Mouse (Mus musculus) left cerebral cortex, postnatal 10 days (tissue): ENCODE measurements around the gene Tasp1. TPM values are rescaled to one million over a fixed set of nuclear protein-coding genes. Genes with fewer than 3 reads are reported as not detected.
A peak's percentile ranks its signal among the peaks of the same experiment; 100 is the strongest.
"Not testable (repeated sequence)": the region's sequence is repeated elsewhere in the genome, so short reads cannot be mapped to it uniquely, and the experiment has no call there.

ENCODE experiments used
- DNase-seq, 2 experiments: peaks; one replicate each; pipeline ENCODE4 v3.0.0; 2021 to 2022; ENCODE audit warnings: low spot score in 2 of 2, mixed read lengths in 1 of 2; ENCODE audit errors: extremely low spot score in 1 of 2
- intact Hi-C: fragments of 180-260 bp; cut with DNase I; formaldehyde crosslinking; loops from one replicate; pipeline ENCODE4 v1.15.1; 2025
- total RNA-seq, 2 experiments: library from RNA; stranded (reverse); gene quantifications; 2 replicates each; pipeline ENCODE4 v1.2.3; 2021

The Tasp1 gene
- total RNA-seq, 2 experiments from 2014 or later: 34.7 to 36.5 TPM

- intact Hi-C loops: no loop called here
- no peak for DNase-seq
These were observed 5.1 kb downstream of the Tasp1 start for GRCm38 (mm10) chr2:140061481-140061880.

GRCm38 (mm10) chr2:140060092-140060867 lies 6.3 kb downstream of the Tasp1 start:
- no peak for DNase-seq
- intact Hi-C loops: no loop called here

GRCm38 (mm10) chr2:140058125-140058524 lies 8.5 kb downstream of the Tasp1 start:
- intact Hi-C loops: loop anchor here (10.0 kb wide), 1 partner anchor 87 kb away; no protein-coding TSS in a partner anchor
- DNase-seq: no peak

- no peak for DNase-seq
- intact Hi-C loops: loop anchor here (10.0 kb wide), 1 partner anchor 93 kb away; no protein-coding TSS in a partner anchor
These were observed 14.9 kb downstream of the Tasp1 start for GRCm38 (mm10) chr2:140051607-140052126.

- no peak for DNase-seq
- intact Hi-C loops: no loop called here
These were observed 24.0 kb downstream of the Tasp1 start for GRCm38 (mm10) chr2:140042522-140043131.

GRCm38 (mm10) chr2:140042081-140042480 lies 24.5 kb downstream of the Tasp1 start:
- intact Hi-C loops: no loop called here
- DNase-seq: no peak

GRCm38 (mm10) chr2:140037459-140037858 lies 29.1 kb downstream of the Tasp1 start:
- DNase-seq: no peak
- intact Hi-C loops: no loop called here

- intact Hi-C loops: no loop called here
These were observed 29.8 kb downstream of the Tasp1 start for GRCm38 (mm10) chr2:140036854-140037253.

GRCm38 (mm10) chr2:140024937-140025336 lies 41.7 kb downstream of the Tasp1 start:
- no peak for DNase-seq
- intact Hi-C loops: loop anchor here (10.0 kb wide), 1 partner anchor 350 kb away; the partner anchor contains the start of gene Ism1

More at GRCm38 (mm10) chr2:140036854-140037253, 29.8 kb downstream of the Tasp1 start:
- no peak for DNase-seq

- no peak for DNase-seq
- intact Hi-C loops: no loop called here
These were observed 59.2 kb downstream of the Tasp1 start for GRCm38 (mm10) chr2:140007406-140007805.

GRCm38 (mm10) chr2:139998170-139998569 lies 68.4 kb downstream of the Tasp1 start:
- DNase-seq: no peak
- intact Hi-C loops: no loop called here

- DNase-seq, intact Hi-C loops: not testable (repeated sequence)
These were observed 76.7 kb downstream of the Tasp1 start for GRCm38 (mm10) chr2:139989907-139990306.

- intact Hi-C loops: no loop called here
- no peak for DNase-seq
These were observed 99.2 kb downstream of the Tasp1 start for GRCm38 (mm10) chr2:139967451-139967850.

GRCm38 (mm10) chr2:139966288-139966687 lies 100.3 kb downstream of the Tasp1 start:
- intact Hi-C loops: no loop called here

GRCm38 (mm10) chr2:139948843-139949242 lies 117.8 kb downstream of the Tasp1 start:
- intact Hi-C loops: no loop called here
- DNase-seq: no peak

More at GRCm38 (mm10) chr2:139966288-139966687, 100.3 kb downstream of the Tasp1 start:
- peak in 1 of 2 experiments; percentile 27 for DNase-seq

GRCm38 (mm10) chr2:139937581-139937980 lies 129.0 kb downstream of the Tasp1 start:
- DNase-seq: no peak
- intact Hi-C loops: no loop called here

GRCm38 (mm10) chr2:139934577-139934976 lies 132.0 kb downstream of the Tasp1 start:
- no peak for DNase-seq
- intact Hi-C loops: no loop called here

GRCm38 (mm10) chr2:139934033-139934572 lies 132.5 kb downstream of the Tasp1 start:
- intact Hi-C loops: no loop called here

GRCm38 (mm10) chr2:139932211-139932610 lies 134.4 kb downstream of the Tasp1 start:
- no peak for DNase-seq
- intact Hi-C loops: no loop called here

More at GRCm38 (mm10) chr2:139934033-139934572, 132.5 kb downstream of the Tasp1 start:
- no peak for DNase-seq
